Mouse (Mus musculus): ENCODE measurements around the gene Camp. TPM values are rescaled to one million over a fixed set of nuclear protein-coding genes. Genes with fewer than 3 reads are reported as not detected.

The Camp gene
- total RNA-seq, 1 experiment: not detected

DNA sequence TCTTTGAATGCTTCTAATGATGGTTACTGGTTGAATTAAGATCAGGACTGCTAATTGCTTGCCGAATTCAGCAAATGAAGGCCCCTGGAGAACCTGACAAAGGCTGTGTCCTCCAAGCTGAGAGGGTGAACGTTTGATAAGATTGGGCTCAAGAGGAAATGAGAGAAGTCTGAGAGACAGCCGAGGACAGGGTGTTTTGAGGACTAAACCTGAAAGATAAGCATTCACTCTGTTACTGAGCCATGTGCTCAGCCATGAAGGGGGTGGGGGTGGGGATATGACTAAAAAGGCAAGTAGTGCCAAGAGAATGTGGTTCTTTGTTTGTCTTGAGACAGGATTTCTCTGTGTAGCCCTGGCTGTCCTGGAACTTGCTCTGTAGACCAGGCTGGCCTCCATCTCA lies 13.7 kb upstream of the Camp start:
- TF ChIP-seq ZC3H11A (IDR thresholded peaks at IDR 0.05; ENCODE audit: borderline replicate concordance, low read depth, low read length): no peak

DNA sequence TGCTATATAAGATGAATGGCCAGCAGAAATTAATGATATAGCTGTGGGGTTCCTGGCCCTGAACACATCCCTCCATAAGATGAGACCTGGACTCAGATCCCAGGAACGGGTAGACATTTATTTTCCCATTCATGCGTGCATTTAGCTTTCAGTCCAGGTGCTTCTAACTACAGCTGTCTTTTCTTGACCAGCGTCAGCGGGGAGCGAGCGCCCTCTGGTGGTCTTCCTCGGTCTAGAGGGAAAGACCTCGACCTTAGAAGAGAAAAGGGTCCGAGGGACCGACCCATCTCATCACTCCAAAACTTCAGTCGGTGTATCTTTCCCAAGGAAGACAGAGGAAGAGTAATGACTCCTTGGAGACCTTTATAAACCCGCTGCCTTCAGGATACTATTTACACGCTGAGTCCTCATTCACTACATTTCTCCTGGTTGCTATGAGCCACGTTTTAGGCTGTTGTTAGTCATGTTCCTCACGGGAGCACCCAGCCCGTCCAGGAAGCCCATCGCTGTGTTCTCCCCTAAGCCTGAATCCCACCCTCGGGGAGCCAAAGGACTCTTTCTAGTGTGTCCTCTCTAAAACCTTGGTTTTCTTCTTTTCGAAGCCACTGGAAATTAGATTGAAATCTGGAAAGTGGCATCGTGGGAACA lies 13.1 kb upstream of the Camp start:
- H3K4me3 ChIP-seq (ENCODE audit: insufficient read depth in 1 of 2, low read depth in 1 of 2, low read length in 2 of 2, poor library complexity in 1 of 2, severe bottlenecking in 1 of 2): peak overlapping the region in 1 of 2 experiments; percentile 53; a peak in 2 of 4 replicates
- H3K9me3 ChIP-seq (ENCODE audit: control insufficient read depth, insufficient read depth, low read depth, low read length): no peaks in the 10 kb centered on the region
- no peak for TF ChIP-seq ZNF384 (IDR thresholded peaks at IDR 0.05; ENCODE audit: low read depth, low read length)
- peak; percentile 68; the same call in 1 of the 2 replicates for TF ChIP-seq ZC3H11A (IDR thresholded peaks at IDR 0.05; ENCODE audit: borderline replicate concordance, low read depth, low read length)
- no peak for TF ChIP-seq HCFC1 (IDR thresholded peaks at IDR 0.05; ENCODE audit: borderline replicate concordance, insufficient read depth, low read length)
- no peak for TF ChIP-seq CHD2 (IDR thresholded peaks at IDR 0.05; ENCODE audit: low read depth, low read length)
- peaks cover 1 to 3% of the 10 kb centered on the region in 2 experiments; a peak in 1 of 4 replicates for H3K4me1 ChIP-seq (ENCODE audit: control insufficient read depth in 2 of 2, insufficient read depth in 2 of 2, low read length in 2 of 2, poor library complexity in 1 of 2)
- H3K9ac ChIP-seq (ENCODE audit: insufficient read depth, low read depth, low read length, poor library complexity, severe bottlenecking): no peak overlapping the region
- H3K27ac ChIP-seq (ENCODE audit: insufficient read depth, low read depth, low read length, poor library complexity, severe bottlenecking): no peak overlapping the region
- DNase-seq (ENCODE audit: low read depth, low spot score): peak; percentile 76
- in situ Hi-C loops (cut with MboI; ENCODE audit: low sequenced_read_pairs in 2 of 2, unreplicated experiment in 2 of 2): no loop called here
- no peaks in the 10 kb centered on the region for H3K36me3 ChIP-seq (ENCODE audit: control insufficient read depth, insufficient read depth, low read length, poor library complexity, severe bottlenecking)

More for the DNA sequence above, 13.7 kb upstream of the Camp start:
- H3K27ac ChIP-seq (ENCODE audit: insufficient read depth, low read depth, low read length, poor library complexity, severe bottlenecking): no peak overlapping the region
- no peaks in the 10 kb centered on the region for H3K36me3 ChIP-seq (ENCODE audit: control insufficient read depth, insufficient read depth, low read length, poor library complexity, severe bottlenecking)
- no peak overlapping the region for H3K4me3 ChIP-seq (ENCODE audit: insufficient read depth in 1 of 2, low read depth in 1 of 2, low read length in 2 of 2, poor library complexity in 1 of 2, severe bottlenecking in 1 of 2)
- no peak overlapping the region for H3K9ac ChIP-seq (ENCODE audit: insufficient read depth, low read depth, low read length, poor library complexity, severe bottlenecking)
- no peak for DNase-seq (ENCODE audit: low read depth, low spot score)
- peaks cover 1 to 3% of the 10 kb centered on the region in 2 experiments; a peak in 1 of 4 replicates for H3K4me1 ChIP-seq (ENCODE audit: control insufficient read depth in 2 of 2, insufficient read depth in 2 of 2, low read length in 2 of 2, poor library complexity in 1 of 2)
- H3K9me3 ChIP-seq (ENCODE audit: control insufficient read depth, insufficient read depth, low read depth, low read length): no peaks in the 10 kb centered on the region
- in situ Hi-C loops (cut with MboI; ENCODE audit: low sequenced_read_pairs in 2 of 2, unreplicated experiment in 2 of 2): no loop called here

DNA sequence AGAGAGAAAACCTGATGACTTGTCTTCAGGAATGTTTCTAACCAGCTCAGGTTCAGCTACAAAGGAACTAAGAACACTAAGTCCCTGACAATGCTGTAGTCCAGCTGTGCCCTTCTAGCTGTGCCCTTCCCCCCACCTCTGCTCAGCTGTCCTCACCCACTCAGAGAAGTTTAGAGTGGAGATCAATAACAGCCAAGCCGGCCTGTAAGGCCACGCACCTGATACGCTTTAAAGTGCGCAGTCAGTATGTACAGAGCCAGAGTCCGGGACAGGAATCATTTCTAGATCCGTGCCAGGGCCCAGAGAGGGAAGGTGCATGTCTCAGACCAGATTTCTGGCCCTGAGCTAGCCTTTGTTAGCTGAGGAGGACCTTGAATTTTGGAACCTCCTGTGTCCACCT lies 6.5 kb upstream of the Camp start:
- H3K4me1 ChIP-seq (ENCODE audit: control insufficient read depth in 2 of 2, insufficient read depth in 2 of 2, low read length in 2 of 2, poor library complexity in 1 of 2): peaks cover 0 to 2% of the 10 kb centered on the region in 2 experiments; a peak in 1 of 4 replicates
- H3K9ac ChIP-seq (ENCODE audit: insufficient read depth, low read depth, low read length, poor library complexity, severe bottlenecking): no peak overlapping the region
- no peak overlapping the region for H3K27ac ChIP-seq (ENCODE audit: insufficient read depth, low read depth, low read length, poor library complexity, severe bottlenecking)
- no peaks in the 10 kb centered on the region for H3K9me3 ChIP-seq (ENCODE audit: control insufficient read depth, insufficient read depth, low read depth, low read length)
- H3K4me3 ChIP-seq (ENCODE audit: insufficient read depth in 1 of 2, low read depth in 1 of 2, low read length in 2 of 2, poor library complexity in 1 of 2, severe bottlenecking in 1 of 2): no peak overlapping the region
- in situ Hi-C loops (cut with MboI; ENCODE audit: low sequenced_read_pairs in 2 of 2, unreplicated experiment in 2 of 2): no loop called here
- H3K36me3 ChIP-seq (ENCODE audit: control insufficient read depth, insufficient read depth, low read length, poor library complexity, severe bottlenecking): no peaks in the 10 kb centered on the region
- DNase-seq (ENCODE audit: low read depth, low spot score): no peak
- TF ChIP-seq ZC3H11A (IDR thresholded peaks at IDR 0.05; ENCODE audit: borderline replicate concordance, low read depth, low read length): no peak
- no peak for TF ChIP-seq HCFC1 (IDR thresholded peaks at IDR 0.05; ENCODE audit: borderline replicate concordance, insufficient read depth, low read length)
- no peak for TF ChIP-seq ZNF384 (IDR thresholded peaks at IDR 0.05; ENCODE audit: low read depth, low read length)
- no peak for TF ChIP-seq MAFK (IDR thresholded peaks at IDR 0.05; ENCODE audit: insufficient read depth, low read depth, low read length)
- no peak for TF ChIP-seq CHD2 (IDR thresholded peaks at IDR 0.05; ENCODE audit: low read depth, low read length)

DNA sequence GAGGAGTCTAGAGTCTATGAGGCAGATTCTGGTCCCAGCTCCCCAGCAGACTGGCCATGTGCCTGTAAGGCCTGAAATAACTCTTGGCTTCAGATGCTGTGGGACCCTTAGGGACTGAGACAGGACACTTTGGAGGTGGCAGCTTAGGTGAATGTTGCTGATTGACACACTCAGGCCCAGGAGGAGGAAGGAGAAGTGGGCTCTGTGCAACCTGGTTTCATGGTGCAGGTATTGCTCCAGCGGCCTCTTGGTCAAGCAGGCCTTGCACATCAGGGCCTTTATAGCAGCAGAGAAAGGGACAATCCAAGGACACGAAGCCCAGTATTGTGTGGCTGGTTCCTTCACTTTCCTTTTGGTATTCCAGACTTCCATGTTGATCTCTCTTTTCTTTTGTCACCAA lies 4.9 kb upstream of the Camp start:
- Histone ChIP-seq H3K9ac (ENCODE audit: insufficient read depth, low read depth, low read length, poor library complexity, severe bottlenecking) (no peak overlapping the region), H3K4me1 (ENCODE audit: control insufficient read depth in 2 of 2, insufficient read depth in 2 of 2, low read length in 2 of 2, poor library complexity in 1 of 2) (peaks cover 0 to 2% of the 10 kb centered on the region in 2 experiments; a peak in 1 of 4 replicates), H3K4me3 (ENCODE audit: insufficient read depth in 1 of 2, low read depth in 1 of 2, low read length in 2 of 2, poor library complexity in 1 of 2, severe bottlenecking in 1 of 2) (no peak overlapping the region), H3K36me3 (ENCODE audit: control insufficient read depth, insufficient read depth, low read length, poor library complexity, severe bottlenecking) (no peaks in the 10 kb centered on the region), H3K27ac (ENCODE audit: insufficient read depth, low read depth, low read length, poor library complexity, severe bottlenecking) (no peak overlapping the region), H3K9me3 (ENCODE audit: control insufficient read depth, insufficient read depth, low read depth, low read length) (no peaks in the 10 kb centered on the region)
- in situ Hi-C loops (cut with MboI; ENCODE audit: low sequenced_read_pairs in 2 of 2, unreplicated experiment in 2 of 2): no loop called here
- no peak for TF ChIP-seq HCFC1 (IDR thresholded peaks at IDR 0.05; ENCODE audit: borderline replicate concordance, insufficient read depth, low read length)
- no peak for TF ChIP-seq MAFK (IDR thresholded peaks at IDR 0.05; ENCODE audit: insufficient read depth, low read depth, low read length)
- TF ChIP-seq ZC3H11A (IDR thresholded peaks at IDR 0.05; ENCODE audit: borderline replicate concordance, low read depth, low read length): no peak
- no peak for TF ChIP-seq ZNF384 (IDR thresholded peaks at IDR 0.05; ENCODE audit: low read depth, low read length)
- TF ChIP-seq CHD2 (IDR thresholded peaks at IDR 0.05; ENCODE audit: low read depth, low read length): no peak
- no peak for DNase-seq (ENCODE audit: low read depth, low spot score)

DNA sequence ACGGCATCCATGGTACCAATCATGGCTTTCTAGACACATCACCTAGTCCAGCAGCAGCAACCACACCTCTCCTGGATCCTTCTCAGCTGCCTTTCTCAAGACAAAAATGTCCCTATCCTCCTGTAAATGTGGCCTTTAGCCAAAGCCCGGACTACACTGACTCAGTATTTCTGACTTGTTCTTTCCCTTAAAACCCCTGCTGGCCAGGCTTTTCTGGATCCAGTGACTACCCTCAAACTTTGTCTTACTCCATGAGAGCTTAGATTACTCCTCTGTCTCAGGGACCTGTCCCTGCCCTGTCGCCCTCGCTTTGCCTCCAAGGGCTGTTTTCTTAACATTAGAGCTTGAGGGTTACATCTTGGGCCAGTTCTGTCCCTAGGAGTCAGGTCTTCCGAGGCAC lies 682 bp upstream of the Camp start:
- Histone ChIP-seq H3K9me3 (ENCODE audit: control insufficient read depth, insufficient read depth, low read depth, low read length) (no peaks in the 10 kb centered on the region), H3K27ac (ENCODE audit: insufficient read depth, low read depth, low read length, poor library complexity, severe bottlenecking) (no peak overlapping the region), H3K4me3 (ENCODE audit: insufficient read depth in 1 of 2, low read depth in 1 of 2, low read length in 2 of 2, poor library complexity in 1 of 2, severe bottlenecking in 1 of 2) (no peak overlapping the region), H3K9ac (ENCODE audit: insufficient read depth, low read depth, low read length, poor library complexity, severe bottlenecking) (no peak overlapping the region), H3K36me3 (ENCODE audit: control insufficient read depth, insufficient read depth, low read length, poor library complexity, severe bottlenecking) (no peaks in the 10 kb centered on the region), H3K4me1 (ENCODE audit: control insufficient read depth in 2 of 2, insufficient read depth in 2 of 2, low read length in 2 of 2, poor library complexity in 1 of 2) (no peaks in the 10 kb centered on the region)
- no peak for TF ChIP-seq ZC3H11A (IDR thresholded peaks at IDR 0.05; ENCODE audit: borderline replicate concordance, low read depth, low read length)
- no peak for TF ChIP-seq MAFK (IDR thresholded peaks at IDR 0.05; ENCODE audit: insufficient read depth, low read depth, low read length)
- TF ChIP-seq HCFC1 (IDR thresholded peaks at IDR 0.05; ENCODE audit: borderline replicate concordance, insufficient read depth, low read length): no peak
- TF ChIP-seq CHD2 (IDR thresholded peaks at IDR 0.05; ENCODE audit: low read depth, low read length): no peak
- TF ChIP-seq ZNF384 (IDR thresholded peaks at IDR 0.05; ENCODE audit: low read depth, low read length): no peak
- in situ Hi-C loops (cut with MboI; ENCODE audit: low sequenced_read_pairs in 2 of 2, unreplicated experiment in 2 of 2): no loop called here
- DNase-seq (ENCODE audit: low read depth, low spot score): no peak

All from ES-E14 (cell line).